Mouse (Mus musculus) lung, adult 2 months (tissue): ENCODE data around the gene Pkd1l3.

Experiments
- CTCF ChIP-seq: fragments of 200-500 bp; IDR thresholded peaks from 2 replicates; pipeline ENCODE4 v1.5.1; 2011; ENCODE audit warnings: mild to moderate bottlenecking, low read length, control low read depth; ENCODE audit not compliant: insufficient read depth
- POLR2A ChIP-seq: fragments of 200-500 bp; IDR thresholded peaks from 2 replicates; pipeline ENCODE4 v1.6.1; 2011; ENCODE audit warnings: low read depth, mild to moderate bottlenecking, control low read depth, low read length, borderline replicate concordance; ENCODE audit errors: extremely low read depth

DNA sequence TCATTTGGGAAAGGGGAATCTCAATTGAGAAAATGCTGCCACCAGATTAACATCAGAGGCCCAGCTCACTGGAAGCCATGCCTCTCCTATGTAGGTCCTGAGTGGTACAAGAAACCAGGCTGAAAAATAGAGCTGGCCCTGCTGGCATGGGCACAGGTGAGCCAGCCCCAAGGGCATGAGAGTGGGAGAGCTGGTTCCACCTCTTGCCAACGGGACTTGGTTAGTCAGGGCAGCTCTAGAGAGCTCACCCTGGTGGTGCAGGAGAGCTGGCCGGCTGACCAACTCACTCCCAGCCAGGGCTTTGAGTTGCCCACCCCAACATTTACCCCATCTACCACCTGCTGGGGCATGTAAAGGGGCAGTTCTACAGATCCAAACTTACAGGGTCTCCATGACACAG, 59.3 kb downstream of the Pkd1l3 start:
- TF ChIP-seq POLR2A (no peak), CTCF (no peak)
